Mouse (Mus musculus): ENCODE results near the gene Myo7a. TPM values are rescaled to one million over a fixed set of nuclear protein-coding genes. Genes with fewer than 3 reads are reported as not detected.

Myo7a gene
- 15.8 and 15.9 TPM in 2 replicates for polyA plus RNA-seq (2015; fragmentation: Nextera tagmentation; extraction: Ambion mirVana)

- ATAC-seq (replicated peaks) = peak; percentile 17; the same call in 1 of the 2 replicates
- Histone ChIP-seq H3K27me3 (no peaks in the 10 kb centered on the region), H3K9ac (replicated peaks) (no peak within 1 kb of the TSS), H3K9me3 (no peaks in the 10 kb centered on the region), H3K4me1 (peaks cover 3% of the 10 kb centered on the region; the same call in 1 of the 2 replicates), H3K27ac (replicated peaks) (no peak within 1 kb of the TSS), H3K4me3 (peak within 1 kb of the TSS; percentile 19), H3K36me3 (no peaks in the 10 kb centered on the region), H3K4me2 (replicated peaks) (peak within 1 kb of the TSS; percentile 39)
- WGBS = 31% methylated on average over 9 of the region's 9 CpGs
Observed at GRCm38 (mm10) chr7:98119179-98119960, at the start of gene Myo7a. TSS of gene Myo7a (minus strand) at chr7:98119524.

DNA sequence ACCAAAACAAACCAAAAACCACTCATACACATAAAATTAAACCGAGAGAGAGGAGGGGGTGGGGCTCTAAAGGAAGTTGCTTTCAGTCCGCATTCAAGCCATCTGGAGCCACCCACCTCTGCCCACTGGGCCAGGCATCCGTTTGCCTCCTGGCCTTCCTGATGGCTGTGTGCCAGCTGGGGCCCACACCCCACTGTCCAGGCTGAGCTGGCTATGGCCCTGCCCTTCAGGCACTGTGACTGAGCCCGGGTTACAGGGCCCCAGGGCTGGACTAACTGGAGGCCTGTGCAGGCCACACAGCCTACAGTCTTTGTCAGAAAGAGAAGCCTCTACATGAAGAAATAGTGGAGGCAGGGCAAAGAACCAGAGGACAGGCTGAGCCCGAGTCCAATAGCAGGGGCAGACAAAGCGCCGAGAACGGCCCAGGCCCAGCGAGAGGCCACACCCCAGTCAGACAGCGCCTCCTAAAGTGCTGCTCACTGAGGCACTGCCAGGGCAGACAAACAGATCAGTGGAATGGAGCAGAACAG is 45.7 kb upstream of the Myo7a start:
- Histone ChIP-seq H3K4me3 (no peak overlapping the region), H3K27me3 (no peaks in the 10 kb centered on the region), H3K27ac (replicated peaks) (no peak overlapping the region), H3K4me2 (replicated peaks) (no peak overlapping the region), H3K4me1 (peaks cover 5% of the 10 kb centered on the region), H3K9me3 (no peaks in the 10 kb centered on the region), H3K36me3 (no peaks in the 10 kb centered on the region), H3K9ac (replicated peaks) (no peak overlapping the region)
- ATAC-seq (replicated peaks) = 0 out of 2 replicates have a peak, but pooled peaks have one; percentile 27
- 53% methylated on average over 10 of the region's 10 CpGs for WGBS

- peaks cover 7% of the 10 kb centered on the region for H3K4me1 ChIP-seq
- no peak overlapping the region for H3K9ac ChIP-seq (replicated peaks)
- H3K4me3 ChIP-seq = no peak overlapping the region
- ATAC-seq (replicated peaks) = no peak
- no peaks in the 10 kb centered on the region for H3K27me3 ChIP-seq
- H3K9me3 ChIP-seq = no peaks in the 10 kb centered on the region
- 72% methylated on average over 9 of the region's 9 CpGs for WGBS
- no peak overlapping the region for H3K27ac ChIP-seq (replicated peaks)
- no peak overlapping the region for H3K4me2 ChIP-seq (replicated peaks)
- H3K36me3 ChIP-seq = no peaks in the 10 kb centered on the region
Observed at GRCm38 (mm10) chr7:98164382-98164998, 45.2 kb upstream of the Myo7a start.

- no peak overlapping the region for H3K27ac ChIP-seq (replicated peaks)
- WGBS = 41% methylated on average over 3 of the region's 3 CpGs
- no peak overlapping the region for H3K4me2 ChIP-seq (replicated peaks)
- H3K9ac ChIP-seq (replicated peaks) = no peak overlapping the region
- no peaks in the 10 kb centered on the region for H3K36me3 ChIP-seq
- H3K27me3 ChIP-seq = no peaks in the 10 kb centered on the region
- H3K4me1 ChIP-seq = peaks cover 7% of the 10 kb centered on the region
- ATAC-seq (replicated peaks) = no peak
- no peak overlapping the region for H3K4me3 ChIP-seq
- no peaks in the 10 kb centered on the region for H3K9me3 ChIP-seq
Observed at GRCm38 (mm10) chr7:98163700-98164099, 44.4 kb upstream of the Myo7a start.

- Histone ChIP-seq H3K27me3 (no peaks in the 10 kb centered on the region), H3K4me1 (peaks cover 13% of the 10 kb centered on the region), H3K27ac (replicated peaks) (no peak overlapping the region), H3K4me3 (no peak overlapping the region), H3K36me3 (no peaks in the 10 kb centered on the region), H3K9me3 (no peaks in the 10 kb centered on the region), H3K9ac (replicated peaks) (no peak overlapping the region), H3K4me2 (replicated peaks) (no peak overlapping the region)
- 80% methylated on average over 6 of the region's 6 CpGs for WGBS
- ATAC-seq (replicated peaks) = no peak
Observed at GRCm38 (mm10) chr7:98162239-98162638, 42.9 kb upstream of the Myo7a start.

GRCm38 (mm10) chr7:98160041-98160740 is 40.9 kb upstream of the Myo7a start:
- Histone ChIP-seq H3K4me2 (replicated peaks) (no peak overlapping the region), H3K9ac (replicated peaks) (no peak overlapping the region), H3K4me3 (no peak overlapping the region), H3K9me3 (no peaks in the 10 kb centered on the region), H3K36me3 (no peaks in the 10 kb centered on the region), H3K4me1 (peaks cover 20% of the 10 kb centered on the region), H3K27ac (replicated peaks) (no peak overlapping the region), H3K27me3 (no peaks in the 10 kb centered on the region)
- 51% methylated on average over 8 of the region's 8 CpGs for whole genome bisulfite sequencing
- no peak for ATAC-seq (replicated peaks)

GRCm38 (mm10) chr7:98158481-98158880 is 39.2 kb upstream of the Myo7a start:
- Histone ChIP-seq H3K4me1 (peaks cover 17% of the 10 kb centered on the region), H3K9me3 (no peaks in the 10 kb centered on the region), H3K27me3 (no peaks in the 10 kb centered on the region), H3K36me3 (no peaks in the 10 kb centered on the region), H3K27ac (replicated peaks) (no peak overlapping the region), H3K9ac (replicated peaks) (no peak overlapping the region), H3K4me2 (replicated peaks) (no peak overlapping the region), H3K4me3 (no peak overlapping the region)
- no peak for ATAC-seq (replicated peaks)
- 73% methylated on average over 8 of the region's 8 CpGs for WGBS

- no peak for ATAC-seq (replicated peaks)
- Histone ChIP-seq H3K27me3 (no peaks in the 10 kb centered on the region), H3K4me2 (replicated peaks) (no peak overlapping the region), H3K36me3 (no peaks in the 10 kb centered on the region), H3K9ac (replicated peaks) (no peak overlapping the region), H3K27ac (replicated peaks) (no peak overlapping the region), H3K4me3 (no peak overlapping the region), H3K4me1 (peaks cover 17% of the 10 kb centered on the region), H3K9me3 (no peaks in the 10 kb centered on the region)
- WGBS = 57% methylated on average over 5 of the region's 5 CpGs
Observed at GRCm38 (mm10) chr7:98157636-98158332, 38.5 kb upstream of the Myo7a start.

- no peak overlapping the region for H3K9ac ChIP-seq (replicated peaks)
- 50% methylated on average over 3 of the region's 3 CpGs for WGBS
Observed at GRCm38 (mm10) chr7:98156280-98156665, 36.9 kb upstream of the Myo7a start.

DNA sequence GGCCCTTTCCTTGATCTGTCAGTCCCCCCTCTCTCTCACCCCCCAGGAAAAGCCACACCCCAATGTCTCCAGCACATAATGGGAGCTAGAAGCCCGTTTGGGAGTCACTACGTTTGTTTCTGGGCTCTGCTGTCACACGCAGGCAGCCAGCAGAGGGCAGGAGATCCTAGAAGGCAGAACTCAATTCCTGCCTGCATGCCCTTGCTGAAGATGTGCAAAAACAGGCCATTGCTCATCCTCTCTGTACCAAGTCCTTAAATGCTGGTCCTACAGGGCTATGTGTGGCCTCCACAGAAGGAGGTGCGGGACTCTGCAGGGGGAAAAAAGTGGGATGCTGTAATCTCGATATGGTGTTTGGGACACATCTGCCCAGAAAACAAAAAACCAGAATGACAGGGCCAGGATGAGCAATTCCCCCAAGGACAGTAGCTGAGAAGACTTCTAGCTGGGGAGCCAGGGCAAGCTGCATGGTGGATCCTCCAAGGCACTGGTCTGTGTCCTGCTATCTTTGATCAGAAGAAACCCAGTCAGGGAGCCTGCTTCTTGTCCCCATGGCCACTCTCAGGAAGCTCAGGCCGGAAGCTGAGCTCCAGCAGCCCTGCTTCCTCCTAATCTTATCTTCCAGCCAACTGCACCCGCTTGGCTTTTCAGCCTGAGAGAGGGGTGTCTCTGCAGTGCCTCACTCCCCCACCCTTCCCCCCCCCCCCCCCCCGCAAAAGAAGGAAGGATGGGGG is 36.4 kb upstream of the Myo7a start:
- H3K27ac ChIP-seq (replicated peaks) = no peak overlapping the region
- H3K4me3 ChIP-seq = no peak overlapping the region
- H3K9ac ChIP-seq (replicated peaks) = no peak overlapping the region
- H3K27me3 ChIP-seq = no peaks in the 10 kb centered on the region
- H3K36me3 ChIP-seq = no peaks in the 10 kb centered on the region
- H3K4me2 ChIP-seq (replicated peaks) = no peak overlapping the region
- peaks cover 17% of the 10 kb centered on the region for H3K4me1 ChIP-seq
- no peaks in the 10 kb centered on the region for H3K9me3 ChIP-seq
- 30% methylated on average over 7 of the region's 8 CpGs for WGBS
- peak; percentile 62 for ATAC-seq (replicated peaks)

More at GRCm38 (mm10) chr7:98156280-98156665, 36.9 kb upstream of the Myo7a start:
- Histone ChIP-seq H3K4me1 (peaks cover 17% of the 10 kb centered on the region), H3K27ac (replicated peaks) (no peak overlapping the region), H3K36me3 (no peaks in the 10 kb centered on the region), H3K27me3 (no peaks in the 10 kb centered on the region), H3K4me2 (replicated peaks) (no peak overlapping the region), H3K9me3 (no peaks in the 10 kb centered on the region), H3K4me3 (no peak overlapping the region)
- ATAC-seq (replicated peaks) = peak; percentile 14; the same call in 1 of the 2 replicates

DNA sequence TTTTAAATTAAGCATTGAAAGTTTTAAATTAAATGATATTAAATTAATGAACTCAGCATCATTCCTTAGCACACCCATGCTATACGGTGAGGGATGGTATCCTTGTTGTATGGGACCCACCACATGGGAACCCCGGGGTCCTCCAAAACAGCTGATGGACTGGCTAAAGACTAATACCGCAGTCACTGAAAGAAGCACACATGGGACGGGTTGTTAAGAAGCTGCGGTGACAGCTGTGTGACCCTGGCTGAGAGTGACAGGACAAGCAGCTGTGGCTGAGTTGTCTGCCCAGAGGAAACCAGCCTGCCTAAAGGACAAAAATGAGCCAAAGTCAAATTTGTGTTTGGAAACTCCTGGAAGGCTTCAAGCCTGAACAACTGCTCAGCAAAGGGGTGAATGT is 34.6 kb upstream of the Myo7a start:
- Histone ChIP-seq H3K4me3 (no peak overlapping the region), H3K9me3 (no peaks in the 10 kb centered on the region), H3K4me1 (peaks cover 28% of the 10 kb centered on the region), H3K36me3 (no peaks in the 10 kb centered on the region), H3K27ac (replicated peaks) (no peak overlapping the region), H3K9ac (replicated peaks) (no peak overlapping the region), H3K27me3 (no peaks in the 10 kb centered on the region), H3K4me2 (replicated peaks) (no peak overlapping the region)
- no peak for ATAC-seq (replicated peaks)
- whole genome bisulfite sequencing = 87% methylated on average over 5 of the region's 5 CpGs

Measured in forebrain, embryonic 15.5 days (tissue).